Mouse (Mus musculus) left cerebral cortex, adult 9 months (tissue): ENCODE measurements at regions not wholly inside any gene's neighbourhood (a gene's known extent, or its start where the extent isn't known, plus 50 kb on each side); places are given as distances from the start of the nearest gene placed in this dataset.

ENCODE experiments used
- DNase-seq, 2 experiments: peaks; one replicate each; pipeline ENCODE4 v3.0.0; 2022; ENCODE audit warnings: low spot score in 2 of 2

GRCm38 (mm10) chr1:26909926-26910665, 222.8 kb upstream of the 4931408C20Rik start:
- peak; percentile 56 to 74 for DNase-seq

- peak in 1 of 2 experiments; percentile 15 for DNase-seq
Measured at GRCm38 (mm10) chr1:26902306-26902705, 215.0 kb upstream of the 4931408C20Rik start.

- no peak for DNase-seq
Measured at GRCm38 (mm10) chr1:26857433-26857832, 170.2 kb upstream of the 4931408C20Rik start.

GRCm38 (mm10) chr1:26853802-26854201, 166.5 kb upstream of the 4931408C20Rik start:
- DNase-seq, result no peak

- no peak for DNase-seq
Measured at GRCm38 (mm10) chr1:26809259-26809658, 122.0 kb upstream of the 4931408C20Rik start.

GRCm38 (mm10) chr1:26765076-26765475, 77.8 kb upstream of the 4931408C20Rik start:
- no peak for DNase-seq
